Mouse (Mus musculus) T-helper 1 cell (primary cell): ENCODE data around the gene C1qtnf3.

ENCODE experiments used
- in situ Hi-C: fragments of 300-600 bp; cut with MboI, MseI; formaldehyde crosslinking; loops from one replicate; pipeline ENCODE4 v1.15.1; 2025; ENCODE audit warnings: high pct_unique_total_duplicates

The C1qtnf3 gene

DNA sequence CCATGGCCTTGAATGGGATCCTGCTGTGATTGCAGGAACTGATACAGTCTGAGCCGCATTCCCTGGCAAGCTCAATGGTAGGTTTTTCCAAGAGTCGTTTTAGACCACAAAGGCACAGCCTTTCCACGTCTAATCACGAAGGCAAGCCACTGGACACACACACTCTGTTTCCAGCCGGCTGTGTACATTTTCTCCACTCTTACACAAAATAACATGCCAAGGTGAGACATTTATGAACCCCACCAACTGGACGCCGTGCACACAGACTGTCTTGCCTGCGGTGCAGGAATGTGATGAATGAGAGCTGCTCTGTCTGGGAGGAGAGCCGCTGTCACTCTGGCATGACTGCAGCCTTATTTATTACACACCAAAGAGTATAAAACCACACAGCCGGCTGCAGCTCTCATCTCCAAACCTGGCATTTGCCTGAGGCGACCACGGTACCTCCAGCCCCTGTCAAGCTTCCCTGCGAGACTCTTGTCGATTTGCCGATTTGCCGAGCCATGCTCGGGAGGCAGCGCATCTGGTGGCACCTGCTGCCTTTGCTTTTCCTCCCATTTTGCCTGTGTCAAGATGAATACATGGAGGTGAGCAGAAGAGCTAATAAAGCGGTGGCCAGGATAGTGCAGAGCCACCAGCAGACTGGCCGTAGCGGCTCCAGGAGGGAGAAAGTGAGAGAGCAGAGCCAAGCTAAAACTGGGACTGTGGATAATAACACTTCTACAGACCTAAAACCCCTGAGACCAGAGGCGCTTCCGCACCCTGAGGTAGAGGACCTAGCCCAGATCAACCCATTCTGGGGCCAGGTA, at the start of gene C1qtnf3:
Gene C1qtnf3, plus strand, starts transcription at position 382 of the 809 bp plus-strand sequence.
- in situ Hi-C loops: loop anchor here (5.0 kb wide), 1 partner anchor 660 kb away; no protein-coding TSS in a partner anchor

DNA sequence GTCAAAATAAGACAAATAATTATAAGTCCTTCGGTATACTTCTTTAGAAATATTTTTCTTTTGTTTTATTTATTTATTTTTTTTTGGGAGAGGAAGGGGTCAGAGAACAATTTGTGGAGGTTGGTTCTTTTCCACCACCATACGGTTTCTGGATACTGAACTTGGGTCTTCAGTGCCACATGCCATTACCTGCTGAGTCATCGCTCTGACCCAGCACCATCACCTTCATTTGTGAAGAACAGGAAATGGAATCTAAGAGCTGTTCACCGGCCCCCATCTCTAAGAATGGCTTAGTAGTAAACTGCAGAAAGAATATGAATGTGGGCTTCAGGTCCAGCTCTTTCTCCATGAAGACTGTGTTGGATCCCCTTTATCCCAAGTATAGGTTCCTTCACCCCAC, 49.8 kb upstream of the C1qtnf3 start:
- in situ Hi-C loops: no loop called here

DNA sequence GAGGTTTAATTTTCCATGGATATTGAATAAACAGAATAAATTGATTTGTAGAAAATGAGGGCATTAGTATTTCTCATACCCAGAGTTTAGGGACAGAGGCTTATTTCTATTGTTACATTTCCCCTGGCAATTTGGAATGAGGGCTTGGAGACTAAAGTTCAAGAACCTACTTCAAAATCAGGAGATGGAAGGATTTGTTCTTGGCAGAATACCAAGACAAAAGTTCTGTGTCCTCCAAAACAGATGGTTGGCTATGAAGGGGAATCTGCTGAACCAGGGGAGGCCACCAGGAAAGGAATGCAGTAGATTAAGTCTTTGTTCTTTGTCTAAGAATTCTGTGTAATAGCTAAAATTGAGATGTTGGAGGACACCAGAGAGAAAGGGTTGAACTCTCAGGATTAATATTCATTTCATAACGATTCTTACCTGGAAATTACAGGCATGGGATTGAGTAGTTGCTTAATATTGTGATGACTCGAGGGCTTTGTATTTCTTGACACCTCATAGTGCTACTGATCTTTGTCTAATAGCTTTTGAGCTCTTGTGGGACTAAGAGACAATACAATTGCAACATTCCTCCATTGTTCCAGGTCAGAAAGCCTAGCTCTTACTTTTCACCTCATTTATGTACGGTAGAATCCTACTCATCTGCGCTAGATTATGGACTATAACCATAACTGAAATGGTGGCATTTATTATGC, 35.4 kb upstream of the C1qtnf3 start:
- in situ Hi-C loops: no loop called here

DNA sequence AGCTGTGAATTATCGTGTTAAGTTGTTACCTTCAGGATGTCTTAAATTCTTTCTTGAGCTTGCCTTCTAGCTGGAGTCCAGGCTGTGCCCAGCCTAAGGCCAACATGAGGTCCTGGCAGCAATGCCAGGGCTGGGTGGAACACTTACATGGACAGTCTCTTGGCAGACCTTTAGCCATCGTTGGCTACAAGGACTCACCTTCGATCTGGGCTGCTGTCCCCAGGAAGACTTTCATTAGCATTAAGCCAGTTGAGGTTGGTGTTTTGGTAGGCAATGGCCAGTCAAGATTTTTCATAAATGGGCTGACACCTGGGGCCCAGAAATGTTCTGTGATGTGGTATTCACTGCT, 34.8 kb upstream of the C1qtnf3 start:
- in situ Hi-C loops: no loop called here

DNA sequence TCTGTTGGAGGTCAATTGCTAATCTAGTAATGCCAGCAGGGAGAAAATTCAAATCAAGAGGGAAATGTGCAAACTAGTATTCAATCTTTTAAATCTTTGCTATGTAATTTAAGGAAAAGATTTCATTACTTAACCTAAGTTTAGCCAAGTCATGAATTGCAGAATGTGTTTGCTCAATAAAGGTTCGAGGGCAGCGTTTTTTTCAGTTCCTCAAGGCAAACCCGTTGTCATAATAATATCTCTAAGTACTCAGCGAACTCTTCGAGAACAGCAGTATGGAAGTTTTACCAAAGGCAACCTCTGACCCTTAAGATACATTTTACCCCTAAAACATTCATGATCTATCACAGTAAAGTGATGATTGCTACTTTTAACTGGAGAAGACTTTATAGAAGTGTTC, 31.9 kb upstream of the C1qtnf3 start:
- in situ Hi-C loops: loop anchor here (5.0 to 10.0 kb wide), 2 partner anchors 405 to 452 kb away; no protein-coding TSS in a partner anchor

DNA sequence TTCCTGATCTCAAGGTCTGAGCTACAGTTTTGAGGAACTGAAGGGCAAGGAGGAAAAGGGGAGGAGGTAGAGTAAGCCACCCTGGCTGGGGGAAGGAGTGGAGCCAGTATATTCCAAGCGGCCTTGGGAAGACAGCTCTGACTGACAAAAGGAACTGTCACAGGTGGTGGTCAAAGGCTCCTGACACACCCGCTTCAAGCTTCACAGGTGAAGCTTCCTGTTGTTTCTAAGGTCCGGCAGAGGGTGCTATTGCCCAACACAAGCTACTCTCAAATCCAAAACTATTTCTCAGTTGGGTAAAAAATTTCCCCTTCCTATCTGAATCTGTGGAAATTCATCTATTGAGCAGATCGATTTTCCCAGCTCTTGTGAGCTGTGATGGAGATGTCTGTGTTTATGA, 31.1 kb upstream of the C1qtnf3 start:
- in situ Hi-C loops: loop anchor here (5.0 to 10.0 kb wide), 2 partner anchors 404 to 451 kb away; no protein-coding TSS in a partner anchor

DNA sequence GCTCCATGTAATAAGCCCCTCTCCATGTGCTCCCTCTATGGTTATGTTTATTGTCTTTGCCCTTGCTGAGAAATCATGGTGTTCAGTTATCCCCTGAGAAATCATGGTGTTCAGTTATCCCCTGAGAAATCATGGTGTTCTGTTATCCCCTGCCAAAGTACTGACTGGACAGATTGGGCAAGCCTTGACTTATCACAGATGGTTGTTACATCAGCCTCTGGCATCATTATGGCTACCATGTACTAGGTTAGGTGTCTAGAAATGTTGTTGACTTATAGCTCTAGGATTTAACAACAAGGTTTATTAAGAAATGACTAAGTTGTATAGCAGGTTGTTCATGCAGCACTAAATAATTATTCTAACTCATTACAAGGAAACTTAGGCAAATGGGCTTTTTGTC, 30.1 kb upstream of the C1qtnf3 start:
- in situ Hi-C loops: loop anchor here (5.0 to 10.0 kb wide), 2 partner anchors 403 to 450 kb away; no protein-coding TSS in a partner anchor

DNA sequence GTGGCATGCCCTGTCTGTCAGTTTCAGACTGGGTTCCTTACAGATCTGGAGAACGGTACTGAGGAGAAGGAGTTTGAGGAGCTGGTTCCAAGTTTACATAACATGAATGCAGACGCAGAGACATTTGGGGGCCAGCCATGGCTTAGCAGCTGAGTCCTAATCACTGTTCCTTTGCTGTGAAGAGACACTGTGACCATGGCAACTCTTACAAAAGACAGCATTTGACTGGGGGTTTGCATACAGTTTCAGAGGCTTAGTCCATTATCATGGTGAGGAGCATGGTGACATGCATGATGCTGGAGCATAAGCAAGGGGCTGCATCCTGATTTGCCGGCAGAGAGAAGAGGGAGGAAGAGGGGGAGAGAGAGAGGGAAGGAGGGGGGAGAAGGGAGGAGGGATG, 29.6 kb upstream of the C1qtnf3 start:
- in situ Hi-C loops: loop anchor here (5.0 to 10.0 kb wide), 2 partner anchors 402 to 450 kb away; no protein-coding TSS in a partner anchor

DNA sequence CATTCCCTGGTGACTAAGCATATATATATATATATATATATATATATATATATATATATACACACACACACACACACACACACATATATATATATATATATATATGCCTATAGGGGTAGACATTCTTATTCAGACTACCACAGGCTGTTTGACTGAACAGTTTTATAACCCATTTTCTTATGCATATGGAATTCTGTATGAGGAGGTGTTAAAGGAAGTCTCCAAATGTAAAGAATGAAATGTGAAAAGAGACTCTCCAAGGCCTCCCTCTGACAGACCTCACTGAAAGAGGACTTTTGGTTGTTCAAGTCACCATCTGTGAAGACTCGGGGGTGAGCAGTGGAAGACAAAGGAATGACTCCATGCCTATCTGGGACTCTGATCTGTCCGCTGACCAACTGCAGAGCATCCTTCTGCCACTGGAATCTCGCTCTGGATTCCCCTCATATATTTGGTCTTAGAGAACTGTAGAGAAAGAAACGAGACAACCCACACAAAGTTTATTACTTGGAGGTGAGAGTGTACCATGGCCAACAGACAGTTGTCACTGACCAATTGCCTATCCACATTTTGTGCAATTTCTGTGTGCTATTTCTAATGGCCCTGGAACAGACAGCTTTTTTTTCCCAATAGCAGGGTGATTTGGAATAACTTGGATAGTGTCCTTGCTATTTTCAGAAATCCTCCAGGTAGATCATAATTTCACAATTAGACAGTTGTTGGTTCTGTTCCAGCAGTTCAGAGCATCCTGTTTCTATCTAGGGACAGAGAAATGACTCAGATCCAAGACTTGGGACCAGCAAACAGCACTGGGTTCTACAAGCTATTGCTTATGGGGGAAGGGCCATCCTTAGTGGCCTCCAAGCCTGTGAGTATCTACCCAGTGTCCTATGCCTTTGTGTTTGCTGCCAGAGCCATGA, 28.8 kb upstream of the C1qtnf3 start:
- in situ Hi-C loops: loop anchor here (5.0 to 10.0 kb wide), 2 partner anchors 401 to 449 kb away; no protein-coding TSS in a partner anchor

DNA sequence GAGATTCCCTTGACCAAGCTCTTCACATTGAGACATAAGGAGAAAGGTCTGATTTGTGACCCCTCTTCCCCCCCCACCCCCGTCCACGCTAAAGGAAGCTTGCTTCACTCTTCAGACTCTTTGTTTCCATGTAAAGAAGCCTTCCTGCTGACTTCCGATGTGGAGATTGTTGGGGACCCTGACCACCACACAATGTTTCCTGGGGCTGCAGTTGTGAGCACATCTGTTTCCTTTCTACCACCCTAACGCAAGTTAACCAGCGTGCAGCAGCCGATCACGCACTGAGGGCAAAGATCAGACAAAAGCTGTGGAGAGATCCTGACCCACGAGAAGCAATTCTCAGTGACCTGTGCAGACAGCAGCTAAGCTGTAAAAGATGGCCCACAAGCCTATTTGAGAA, 24.8 kb upstream of the C1qtnf3 start:
- in situ Hi-C loops: loop anchor here (10.0 kb wide), 1 partner anchor 397 kb away; no protein-coding TSS in a partner anchor

DNA sequence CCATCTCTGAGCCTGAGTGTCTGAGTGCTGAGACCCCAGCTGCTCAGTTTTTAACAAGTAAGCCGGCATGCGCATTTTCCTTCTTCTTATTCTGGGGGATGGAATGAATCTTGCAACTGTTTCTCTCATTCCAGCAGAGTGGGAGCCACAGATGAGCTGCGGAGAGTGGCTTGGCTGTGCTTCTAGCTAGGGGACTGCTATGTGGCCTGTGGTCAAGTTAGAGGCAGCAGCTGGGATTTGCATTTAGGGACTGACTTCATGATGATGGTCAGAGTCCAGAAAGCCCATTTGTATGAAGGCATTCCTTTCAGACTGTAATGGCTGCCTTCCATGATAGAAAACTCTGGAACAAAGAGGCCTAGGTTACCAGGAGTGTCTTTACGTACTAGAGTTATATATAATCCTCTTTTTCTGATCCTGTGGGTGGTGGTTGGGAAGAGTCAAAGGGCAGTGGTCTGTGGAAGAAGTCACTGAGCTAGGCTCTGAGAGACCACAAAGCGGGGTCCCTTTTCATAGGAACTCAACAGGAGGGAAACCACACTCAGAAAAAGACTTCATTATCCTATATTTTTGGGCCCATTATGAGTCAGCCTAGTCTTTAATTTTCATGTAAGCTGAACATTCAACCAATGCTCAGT, 23.4 kb upstream of the C1qtnf3 start:
- in situ Hi-C loops: loop anchor here (10.0 kb wide), 1 partner anchor 396 kb away; no protein-coding TSS in a partner anchor

DNA sequence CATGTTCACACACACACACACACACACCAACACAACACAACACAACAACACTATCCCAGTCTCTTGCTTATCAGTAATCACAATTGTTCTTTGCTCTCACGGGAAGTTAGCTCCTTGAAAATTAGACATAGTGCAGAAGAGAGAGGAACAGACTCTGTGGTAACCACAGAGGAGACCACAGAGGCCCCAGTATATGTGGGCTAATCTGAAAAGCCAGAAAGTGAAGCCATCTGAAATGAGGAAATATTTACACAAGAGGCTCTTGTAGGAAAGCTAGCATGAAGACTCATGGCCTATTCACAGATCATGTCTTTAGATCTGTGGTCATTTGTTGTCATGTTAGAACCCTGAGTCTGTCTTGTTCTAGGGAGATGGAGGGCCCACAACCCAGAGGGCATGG, 18.2 kb upstream of the C1qtnf3 start:
- in situ Hi-C loops: no loop called here

DNA sequence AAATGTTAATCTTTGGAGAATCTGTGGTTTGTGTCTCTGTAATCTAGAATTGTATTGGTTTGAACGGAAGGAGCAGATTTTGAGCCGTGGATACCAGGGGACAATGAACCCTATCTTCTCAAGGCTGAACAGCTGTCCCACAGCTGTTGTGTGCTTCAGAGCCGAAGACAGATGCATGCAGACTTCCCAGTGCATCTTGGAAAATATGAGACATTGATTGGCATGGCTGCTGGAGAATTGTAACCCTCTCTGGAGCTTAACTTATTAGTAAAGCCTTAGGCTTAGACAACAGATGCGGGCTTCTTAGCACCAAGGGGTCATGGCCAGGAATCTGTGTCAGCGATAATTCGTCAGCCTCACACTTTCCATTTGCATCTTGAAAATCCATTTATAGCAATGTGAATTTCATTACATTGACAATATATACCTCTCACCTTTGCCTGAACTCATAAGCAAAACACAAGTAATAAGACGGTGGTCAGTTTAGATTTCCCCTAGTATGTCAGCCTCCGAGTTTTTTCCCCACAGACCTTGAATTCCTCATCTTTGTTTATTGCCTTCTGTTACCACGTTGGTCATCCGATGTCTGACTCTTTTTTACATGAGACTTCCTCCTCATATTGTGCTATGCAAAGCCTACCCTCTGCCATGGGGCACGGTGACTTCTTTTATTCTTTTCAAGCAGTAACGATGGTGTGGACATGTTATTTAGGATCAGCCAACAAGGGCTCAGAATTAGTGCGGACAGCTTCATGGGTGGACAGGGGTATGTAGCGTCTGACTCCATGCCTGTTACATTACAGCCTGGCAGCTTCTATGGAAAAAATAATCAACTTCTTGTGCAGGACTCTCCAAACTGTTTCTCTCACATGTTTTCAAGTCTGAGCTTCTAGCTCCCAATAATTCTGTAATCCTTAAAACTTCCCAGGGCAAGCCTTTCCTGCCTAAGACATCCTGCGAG, 11.7 kb upstream of the C1qtnf3 start:
- in situ Hi-C loops: no loop called here

DNA sequence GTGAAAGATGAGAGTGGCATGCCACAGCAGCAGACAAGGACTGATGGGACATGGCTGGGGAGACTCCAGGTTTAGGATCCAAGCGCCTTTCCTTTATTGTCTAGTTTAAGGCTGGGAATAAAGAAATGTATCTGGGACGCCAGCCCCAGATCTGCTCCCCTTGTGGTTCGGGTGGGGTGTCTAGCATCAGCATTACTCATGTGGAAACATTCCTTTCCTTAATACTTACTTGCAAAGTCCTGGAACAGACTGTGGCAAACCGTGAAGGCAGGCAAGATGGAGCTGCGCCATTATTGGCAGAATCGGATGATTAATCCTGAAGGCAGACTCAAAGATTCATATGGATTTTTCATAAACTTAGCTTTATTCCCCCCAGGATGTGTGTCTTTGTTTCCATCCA, 10.2 kb upstream of the C1qtnf3 start:
- in situ Hi-C loops: no loop called here

DNA sequence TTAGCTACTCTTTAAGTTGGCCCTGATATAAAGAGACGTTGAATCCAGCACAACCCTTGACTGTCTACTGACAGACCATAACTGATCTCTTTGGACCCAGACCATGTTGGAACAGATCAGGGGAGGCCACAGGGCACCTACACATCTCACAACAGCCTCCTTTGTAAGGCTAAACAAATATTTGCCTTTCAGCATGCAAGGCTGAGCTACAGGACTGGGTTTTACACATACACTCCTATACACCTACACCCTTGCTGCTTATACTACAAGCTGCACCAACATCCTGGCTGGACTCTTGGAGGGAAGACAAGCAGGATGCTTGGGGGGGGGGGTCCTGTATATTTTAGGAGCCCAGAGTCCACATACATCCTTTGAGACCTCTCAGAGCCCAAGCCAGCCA, 4.3 kb upstream of the C1qtnf3 start:
- in situ Hi-C loops: no loop called here

DNA sequence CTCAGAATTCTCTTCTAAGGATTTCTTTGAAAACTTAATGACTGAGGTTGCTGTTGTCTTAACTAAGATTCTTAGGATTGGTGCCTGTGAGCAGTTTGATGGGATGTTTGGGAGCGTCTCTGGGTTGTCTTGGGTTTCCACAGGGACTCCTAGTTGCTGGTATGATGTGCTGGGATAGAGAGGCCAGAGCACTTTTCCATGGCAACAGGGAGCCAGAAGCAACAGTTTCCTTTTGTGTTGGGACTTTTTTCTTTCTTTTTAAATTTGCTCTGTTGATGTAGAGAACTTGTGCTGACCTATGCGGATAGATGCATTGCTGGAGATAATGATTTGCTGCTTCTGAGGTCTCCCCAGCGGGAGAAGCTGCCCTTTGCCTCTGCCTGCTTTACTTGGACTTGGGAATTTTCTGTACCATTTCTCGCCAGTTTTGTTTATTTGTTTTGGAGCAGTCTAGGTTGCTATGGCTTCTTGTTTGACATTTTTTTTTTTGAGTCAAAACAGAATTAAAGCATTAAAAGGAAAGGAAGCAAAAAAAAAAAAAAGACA, 701 bp downstream of the C1qtnf3 start:
- in situ Hi-C loops: loop anchor here (5.0 kb wide), 1 partner anchor 659 kb away; no protein-coding TSS in a partner anchor

DNA sequence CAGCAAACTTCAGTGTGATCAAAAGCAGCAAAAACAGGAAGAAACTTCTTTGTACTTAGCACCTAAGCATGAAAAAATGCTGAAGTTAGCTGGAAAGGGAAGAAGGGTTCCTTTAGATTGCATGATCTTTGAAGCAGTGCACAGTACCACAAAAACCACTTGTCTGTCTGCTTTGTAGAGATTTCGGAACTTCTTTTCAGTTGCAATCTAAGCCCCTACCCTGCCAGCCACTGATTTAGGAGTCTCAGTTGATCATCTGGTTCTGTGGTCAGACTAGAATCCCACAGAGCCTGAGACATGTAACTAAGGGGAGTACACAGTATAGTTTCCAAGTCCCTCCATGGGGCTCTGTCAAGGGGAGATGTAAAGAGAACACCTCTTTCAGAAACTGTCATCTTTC, 1.3 kb downstream of the C1qtnf3 start:
- in situ Hi-C loops: loop anchor here (5.0 kb wide), 1 partner anchor 659 kb away; no protein-coding TSS in a partner anchor

DNA sequence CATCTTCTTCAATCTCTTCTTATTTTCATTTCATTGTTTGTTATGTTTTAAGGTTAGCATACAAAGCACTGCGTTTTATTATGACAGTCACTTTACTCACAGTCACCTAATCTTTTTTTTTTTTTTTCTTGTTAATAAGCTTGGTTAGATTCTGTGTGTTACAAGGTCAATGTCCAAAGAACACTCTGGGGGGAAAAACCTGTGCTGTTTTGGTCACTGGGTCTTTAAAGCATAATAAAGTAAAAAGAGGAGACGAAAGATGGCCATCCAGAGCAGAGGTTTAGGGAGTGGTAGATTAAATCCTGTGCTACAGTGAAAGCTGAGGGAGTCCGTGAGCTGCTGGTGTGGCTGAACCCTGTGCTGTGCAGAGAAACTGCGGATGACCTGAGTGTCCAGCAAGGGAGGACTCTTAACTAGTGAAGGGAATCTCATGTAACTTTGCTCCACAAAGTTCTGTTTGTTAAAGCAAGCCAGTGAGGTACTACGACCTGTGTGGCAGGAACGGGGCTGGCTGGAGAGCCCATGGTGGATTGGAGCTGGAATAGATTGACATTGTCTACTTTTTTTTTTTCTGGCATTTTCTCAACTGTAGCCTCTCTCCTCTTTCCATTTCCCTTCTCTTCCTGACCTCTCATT, 2.4 kb downstream of the C1qtnf3 start:
- in situ Hi-C loops: loop anchor here (5.0 kb wide), 1 partner anchor 658 kb away; no protein-coding TSS in a partner anchor

DNA sequence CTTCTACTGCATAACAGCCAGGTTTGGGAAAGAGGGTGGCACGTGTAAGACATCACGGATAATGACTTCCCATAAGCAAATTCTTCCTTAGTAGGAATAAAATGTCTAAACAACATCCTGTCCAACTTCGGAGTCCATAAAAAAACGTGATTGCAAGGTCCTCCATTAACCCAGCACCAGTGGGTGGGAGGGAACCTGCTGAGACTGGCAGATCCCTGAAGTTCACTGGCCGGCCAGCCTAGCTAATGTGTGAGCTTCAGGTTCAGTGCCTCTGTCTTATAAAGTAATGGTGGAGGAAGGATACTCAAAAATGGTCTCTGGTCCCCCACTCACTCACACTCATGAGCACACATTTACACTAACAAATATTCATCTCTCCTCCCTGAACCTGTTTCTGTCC, 3.0 kb downstream of the C1qtnf3 start:
- in situ Hi-C loops: no loop called here
